In the genomic region with DNA sequence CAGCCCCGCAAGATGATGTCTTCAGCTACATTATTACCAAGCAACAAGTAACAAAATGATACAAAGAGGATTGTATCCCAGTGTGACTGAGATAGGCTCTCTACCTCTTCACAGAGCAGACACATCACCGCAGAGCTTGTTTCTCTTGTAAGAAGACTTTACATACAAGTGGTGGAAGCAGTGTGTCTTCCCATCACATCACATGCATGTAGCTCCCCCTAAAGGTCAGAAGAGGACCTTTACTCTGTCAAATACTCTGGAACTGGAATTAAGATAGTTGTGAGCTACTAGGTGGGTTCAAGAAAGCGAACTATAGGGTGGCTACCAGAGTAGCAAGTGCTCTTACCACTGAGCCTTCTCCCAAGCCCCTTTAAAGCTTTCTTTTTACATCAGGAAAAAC, we compare ENCODE assay signal across 14 mouse cellular contexts.
DNase-seq lines count a peak whose midpoint lies in the region; ATAC-seq and TF ChIP-seq lines count a peak whose summit lies in the region.
"Had no signal": no experiment of that assay in that cellular context is flagged by ENCODE, and none has a peak within 500 bp of the region (broad histone marks: within the 10 kb centered on the region; RNA-seq: fewer than 3 reads in every experiment).

No protein-coding gene starts in this region.

- no peaks in the 10 kb centered on the region for H3K79me2 ChIP-seq in liver, adult 2 months (ENCODE audit: control insufficient read depth, insufficient read depth, low read length)

- H3K36me3 ChIP-seq in liver, adult 2 months (ENCODE audit: control insufficient read depth, insufficient read depth, low read length): no peaks in the 10 kb centered on the region

- no peak overlapping the region for H3K4me3 ChIP-seq in liver, adult 2 months (ENCODE audit: insufficient read depth, low read depth, low read length)

- no peak for TF ChIP-seq CTCF in liver, adult 2 months (IDR thresholded peaks at IDR 0.05; ENCODE audit: low read depth, low read length)

- no peak overlapping the region for H3K9ac ChIP-seq in liver, adult 2 months (ENCODE audit: low read depth, low read length)

- no peaks in the 10 kb centered on the region for H3K27me3 ChIP-seq in liver, adult 2 months (ENCODE audit: control insufficient read depth, insufficient read depth, low read length)

- no peak overlapping the region for H3K27ac ChIP-seq in liver, adult 2 months (replicated peaks; ENCODE audit: insufficient read depth, low read depth, low read length)
- H3K27ac ChIP-seq: macrophage had no signal

- WGBS in liver, adult 2 months: 86% methylated on average over 3 of the region's 3 CpGs

- peak; percentile 53 for DNase-seq in embryo, embryonic 10 days (ENCODE audit: low spot score)
- DNase-seq in embryo, embryonic 9.5 days (ENCODE audit: extremely low spot score): no peak
- peak; percentile 39 for DNase-seq in liver, adult 2 months (ENCODE audit: extremely low read depth, low read depth, low spot score)
- DNase-seq in liver (no peak), NIH3T3 (ENCODE audit: low read depth) (peak; percentile 25)
- DNase-seq in urinary bladder, postnatal 14 days (ENCODE audit: low spot score): no peak
- no peak for DNase-seq in urinary bladder, postnatal 36 days (ENCODE audit: low spot score in 2 of 2)
- DNase-seq: gastrocnemius, postnatal 10 days; heart, postnatal 36 days; kidney, postnatal 14 days; left cerebral cortex, postnatal 4 days had no signal

- H3K4me1 ChIP-seq in liver, adult 2 months (ENCODE audit: control insufficient read depth, insufficient read depth, low read length): no peaks in the 10 kb centered on the region

- peak; percentile 74 for ATAC-seq in megakaryocyte progenitor cell, adult 5-6 weeks (replicated peaks; ENCODE audit: poor library complexity)
- ATAC-seq: activated CD4-positive, CD25-positive, alpha-beta regulatory T cell, adult 4 months had no signal

- TF ChIP-seq POLR2A in liver, adult 2 months (IDR thresholded peaks at IDR 0.05; ENCODE audit: extremely low read depth, insufficient read depth, low read length): no peak

Comparison
In these comparisons a context has a peak if more than half of its experiments do, and no peak if none do; other contexts are left out.
1. DNase-seq: peak in embryo, embryonic 10 days (single experiment), liver, adult 2 months (single experiment) and NIH3T3 (single experiment); none in embryo, embryonic 9.5 days (single experiment), liver (single experiment), urinary bladder, postnatal 14 days (single experiment) and urinary bladder, postnatal 36 days (0 of 2).